Mouse (Mus musculus) mesoderm, embryonic 11.5 days (tissue): ENCODE results near the gene Itpr1.

Experiments used
- DNase-seq: peaks from one replicate; pipeline ENCODE4 v3.0.0-alpha.2; 2012; ENCODE audit warnings: low read depth, low spot score

Itpr1 gene

DNA sequence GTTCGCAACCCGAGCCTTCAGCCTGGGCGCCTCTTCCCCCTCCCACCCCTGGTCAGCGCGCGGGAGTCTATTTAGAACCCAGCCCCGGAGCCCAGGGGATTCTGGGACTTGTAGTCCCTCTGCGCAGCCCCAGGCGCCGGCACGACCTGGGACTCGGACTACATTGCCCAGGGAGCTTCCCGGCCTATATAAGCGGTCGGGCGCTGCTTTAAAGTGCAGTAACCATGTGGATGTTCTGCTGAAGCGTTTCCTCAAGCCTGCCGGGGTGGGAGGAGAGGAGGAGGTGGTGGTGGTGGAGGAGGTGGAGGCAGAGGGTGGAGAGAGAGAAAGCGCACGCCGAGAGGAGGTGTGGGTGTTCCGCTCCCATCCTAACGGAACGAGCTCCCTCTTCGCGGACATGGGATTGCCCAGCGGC is at the start of gene Itpr1:
Gene Itpr1 (plus strand): TSS at position 216 of the 415 bp plus-strand sequence.
- peak; percentile 98 for DNase-seq

DNA sequence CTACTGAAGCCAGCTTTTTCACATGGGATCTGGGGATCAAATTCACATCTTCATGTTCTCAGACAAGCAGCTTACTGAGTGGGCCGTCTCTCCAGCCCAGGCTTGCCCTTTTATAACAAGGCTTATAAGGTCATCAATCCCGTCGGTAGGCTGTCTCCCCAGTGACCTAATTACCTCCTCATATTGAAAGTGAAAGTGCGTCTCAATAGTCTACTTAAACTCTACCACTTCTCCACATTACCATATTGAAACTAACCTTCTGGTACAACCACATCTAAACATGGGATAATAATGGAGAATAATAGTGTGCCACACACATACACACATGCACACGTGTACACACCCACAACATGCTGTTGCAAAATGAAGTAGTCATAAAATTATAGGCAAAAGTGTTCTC is 48.0 kb upstream of the Itpr1 start:
- no peak for DNase-seq

DNA sequence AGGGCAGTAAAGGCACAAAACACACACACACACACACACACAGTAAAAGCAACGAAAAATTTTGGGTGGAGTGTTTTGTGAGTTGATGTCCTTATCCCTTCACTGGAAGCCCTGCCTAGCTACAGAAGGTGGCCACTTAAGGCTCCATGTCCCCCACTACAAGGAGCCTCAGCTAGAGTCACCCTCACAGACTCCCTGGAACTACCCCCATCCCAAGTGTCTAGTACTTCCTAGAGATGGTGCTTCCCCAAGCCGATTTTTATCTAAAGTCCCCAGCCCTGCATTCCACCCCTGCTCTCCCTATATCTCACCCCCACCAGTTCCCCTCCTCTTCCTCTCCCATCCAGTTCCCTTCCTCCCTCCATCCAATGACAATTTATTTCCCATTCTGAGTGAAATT is 47.3 kb upstream of the Itpr1 start:
- DNase-seq, result no peak

DNA sequence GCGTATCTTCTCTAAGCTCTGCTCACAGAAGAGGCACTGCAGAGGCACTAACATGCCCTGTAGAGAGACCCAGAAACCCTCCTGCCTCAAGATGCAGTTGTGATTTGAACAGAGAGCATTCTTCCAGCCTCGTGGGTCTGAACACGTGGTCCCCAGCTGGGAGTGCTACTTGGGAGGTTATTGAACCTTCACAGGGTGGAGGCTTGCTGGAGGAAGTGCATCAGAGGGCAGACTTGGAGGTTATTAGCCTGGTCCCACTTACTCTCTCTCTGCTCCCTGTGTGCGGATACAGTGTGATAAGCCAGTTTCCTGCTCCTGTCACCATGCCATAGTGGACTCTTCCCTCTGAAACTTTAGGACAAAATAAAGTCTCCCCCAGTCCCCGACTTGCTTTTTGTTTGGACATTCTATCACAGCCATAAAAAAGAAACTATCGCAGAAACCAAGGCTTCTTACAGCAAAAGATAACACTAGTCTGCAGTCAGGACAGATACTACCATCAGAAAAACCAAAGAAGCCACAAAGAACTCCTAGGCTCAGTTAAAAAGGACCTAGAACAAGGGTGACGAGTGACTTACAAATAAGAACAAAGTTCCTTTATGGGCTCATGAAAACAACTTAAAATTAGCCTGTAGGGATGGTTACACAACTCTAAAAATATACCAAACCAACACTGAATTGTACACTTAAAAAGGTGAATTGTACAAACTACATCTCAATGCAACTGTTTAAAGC is 44.8 kb upstream of the Itpr1 start:
- no peak for DNase-seq

DNA sequence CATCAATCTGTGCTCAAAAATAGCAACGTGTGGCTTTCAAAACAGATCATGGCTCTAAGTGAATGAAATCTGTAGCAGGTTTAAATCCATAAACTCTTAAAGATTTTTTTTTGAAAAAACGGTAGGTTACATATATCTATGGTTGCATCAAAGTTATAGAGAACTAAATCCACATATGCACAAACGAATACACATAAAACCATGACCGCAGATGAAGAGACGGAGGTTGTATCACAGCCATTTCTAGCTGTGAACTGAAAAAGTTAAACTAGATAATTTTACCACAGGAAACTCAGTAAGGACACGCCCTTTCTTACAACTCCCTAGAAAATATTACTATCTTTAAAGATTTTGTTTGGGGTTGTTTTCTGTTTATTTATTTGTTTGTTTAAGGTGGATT is 44.2 kb upstream of the Itpr1 start:
- DNase-seq, result no peak

DNA sequence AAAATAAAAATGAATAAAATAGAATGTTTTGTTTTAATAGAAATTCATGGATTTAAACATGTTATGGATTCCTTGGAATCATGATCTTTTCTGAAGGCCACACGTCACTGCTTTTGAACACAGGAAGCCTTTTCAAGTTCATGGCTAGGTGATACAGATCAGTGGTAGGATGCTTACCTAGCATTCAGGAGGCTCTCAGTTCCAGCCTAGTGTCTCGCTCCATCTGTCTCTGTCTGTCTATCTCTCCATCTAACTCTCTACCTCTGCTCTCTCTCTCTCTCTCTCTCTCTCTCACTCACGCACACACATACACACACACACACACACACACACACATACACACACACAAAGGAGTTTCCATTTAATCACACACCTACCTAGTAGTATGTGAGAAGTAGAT is 43.4 kb upstream of the Itpr1 start:
- DNase-seq, result no peak

DNA sequence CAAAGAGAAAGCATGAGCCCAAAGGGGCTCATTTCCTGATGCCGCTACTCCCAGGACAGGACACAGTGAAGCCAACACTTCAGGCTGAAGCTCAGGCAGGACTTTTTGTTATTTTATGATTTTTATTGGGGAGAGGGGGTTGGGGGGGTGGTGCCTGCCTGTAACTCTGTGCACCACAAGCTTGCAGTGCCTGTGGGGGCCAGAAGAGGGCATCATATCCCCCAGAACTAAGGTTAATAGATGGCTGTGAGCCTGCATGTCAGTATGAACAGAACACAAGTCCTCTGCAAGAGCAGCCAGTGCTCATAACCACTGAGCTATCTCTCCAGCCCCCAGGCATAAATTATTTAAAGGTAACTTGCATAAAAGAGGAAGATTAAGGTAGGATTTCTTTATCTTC is 40.7 kb upstream of the Itpr1 start:
- no peak for DNase-seq

DNA sequence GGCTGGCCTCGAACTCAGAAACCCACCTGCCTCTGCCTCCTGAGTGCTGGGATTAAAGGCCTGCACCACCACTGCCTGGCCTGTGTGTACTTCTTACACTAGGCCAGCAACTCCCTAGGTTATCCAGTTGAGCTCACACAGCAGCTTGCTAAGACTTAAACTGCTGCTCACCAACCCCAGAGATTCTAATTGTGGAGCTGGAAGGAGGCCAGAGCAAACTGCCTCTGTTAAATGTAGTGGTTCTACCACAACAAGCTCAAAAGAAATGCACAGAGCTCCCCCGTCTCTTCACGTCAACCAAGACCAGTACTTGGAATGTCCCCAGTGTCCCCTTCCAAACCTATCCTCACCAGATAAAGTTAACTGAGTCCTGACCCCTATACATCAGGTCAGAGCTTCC is 38.7 kb upstream of the Itpr1 start:
- DNase-seq, result no peak

DNA sequence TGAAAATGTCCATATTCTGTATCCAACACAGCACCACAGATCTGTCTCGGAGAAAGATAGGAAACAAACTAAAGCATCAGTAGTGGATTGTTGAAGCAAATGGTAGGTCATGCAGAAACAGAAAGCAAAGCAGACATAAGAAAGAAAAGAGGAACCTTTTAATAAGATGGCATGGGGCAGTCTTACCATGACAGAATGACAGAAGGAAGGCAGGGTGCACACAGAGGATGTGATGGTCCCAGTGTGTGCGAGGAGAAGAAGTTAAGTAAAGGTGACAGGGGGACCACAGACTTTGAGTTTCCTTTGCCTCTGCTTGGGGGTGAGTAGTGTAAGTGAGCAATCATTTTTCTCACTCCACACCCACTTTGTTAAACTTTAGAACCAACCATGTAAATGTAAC is 33.8 kb upstream of the Itpr1 start:
- no peak for DNase-seq

DNA sequence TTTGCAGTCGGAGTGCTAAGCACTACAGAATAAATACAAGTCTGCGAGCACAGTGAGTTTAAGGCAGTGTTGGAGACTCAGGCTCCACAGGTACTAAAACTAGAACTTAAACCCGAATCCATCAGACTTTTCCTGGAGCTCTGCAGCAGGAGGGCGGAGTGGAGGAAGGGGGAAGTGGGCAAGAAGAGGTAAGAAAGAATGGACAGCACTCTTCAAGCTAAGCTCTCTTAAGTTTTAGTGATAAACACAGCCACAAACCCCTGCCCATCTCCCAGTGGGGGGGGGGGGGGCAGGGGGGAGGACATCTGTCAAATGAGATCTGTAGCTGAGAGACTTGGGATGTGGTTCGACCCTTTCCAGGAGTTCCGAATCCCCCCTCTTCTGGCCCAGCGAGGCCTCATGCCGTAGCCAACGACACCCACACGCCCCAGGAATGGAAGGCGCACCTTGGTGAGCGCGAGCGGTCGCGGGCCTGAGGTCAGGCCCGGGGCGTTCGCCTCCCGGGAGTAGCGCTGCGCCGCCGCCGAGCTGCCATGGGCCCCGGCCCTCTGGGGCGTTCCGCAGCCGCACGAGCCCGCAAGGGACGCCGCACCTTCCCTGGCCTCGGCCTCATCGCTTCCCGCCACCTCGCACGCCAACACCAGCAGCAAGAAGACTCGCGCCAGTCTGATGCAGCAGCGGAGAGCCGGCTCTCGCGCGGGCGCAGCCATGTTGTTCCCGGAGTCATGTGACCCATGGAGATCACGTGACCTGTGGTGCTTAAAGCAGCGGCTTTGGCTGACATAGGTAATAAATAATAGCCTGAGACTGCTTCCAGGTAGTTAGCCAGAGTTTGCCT is 27.8 kb upstream of the Itpr1 start, which contains the start of gene Sumf1:
Gene Sumf1 (minus strand): TSS at position 736 of the 838 bp plus-strand sequence.
- peak; percentile 93 for DNase-seq

DNA sequence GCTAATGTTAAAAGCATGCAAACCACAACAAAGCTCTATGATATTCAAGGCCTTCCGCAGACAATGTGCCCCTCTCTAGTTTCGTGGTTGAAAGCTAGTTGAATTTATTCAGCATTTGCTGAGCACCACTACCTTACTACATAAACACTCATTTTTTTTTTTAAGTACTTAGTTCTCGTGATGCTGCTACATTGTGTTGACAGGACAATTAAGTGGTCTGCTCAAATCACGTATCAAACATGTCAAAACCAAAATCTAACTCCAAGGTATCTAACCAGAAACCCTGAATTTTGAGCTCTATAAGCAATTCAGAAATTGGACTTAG is 27.2 kb upstream of the Itpr1 start:
- DNase-seq, result no peak

DNA sequence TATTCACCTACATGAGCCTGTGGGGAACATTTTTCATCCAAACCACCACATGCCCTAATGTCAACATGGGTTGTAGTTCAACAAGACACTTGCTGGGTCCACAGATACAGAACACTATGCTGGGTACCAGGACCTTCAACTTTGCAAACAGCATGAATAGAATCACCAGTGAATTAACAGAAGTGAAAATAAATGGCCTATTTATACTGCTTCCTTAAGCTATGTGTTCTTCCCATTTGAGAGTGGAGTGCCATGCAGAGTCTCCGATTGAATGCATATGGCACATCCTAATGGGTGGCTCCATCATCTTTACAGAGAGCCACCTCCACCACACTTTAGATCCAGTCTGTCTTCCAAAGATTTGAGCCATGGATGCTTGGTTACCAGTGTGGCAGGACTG is 22.2 kb upstream of the Itpr1 start:
- DNase-seq, result no peak

DNA sequence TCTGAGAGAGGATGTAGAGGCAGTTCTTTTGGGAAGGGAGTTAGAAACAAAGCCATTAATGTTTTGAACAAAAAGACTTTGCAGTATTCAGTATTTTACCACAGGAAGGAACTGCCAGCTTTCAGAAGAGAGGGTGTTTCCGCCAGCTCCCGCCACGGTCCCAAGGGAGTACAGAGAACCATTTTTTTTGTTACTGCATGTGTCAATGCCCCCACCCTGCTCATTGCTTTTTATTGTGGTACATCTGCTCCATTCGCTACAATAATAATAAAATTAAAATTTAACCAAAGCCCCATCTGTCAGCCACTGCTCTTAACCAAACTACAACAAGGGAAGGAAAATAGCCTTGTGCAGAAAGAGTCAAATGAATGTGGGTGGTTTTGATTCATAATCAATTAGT is 20.3 kb upstream of the Itpr1 start:
- DNase-seq, result no peak

DNA sequence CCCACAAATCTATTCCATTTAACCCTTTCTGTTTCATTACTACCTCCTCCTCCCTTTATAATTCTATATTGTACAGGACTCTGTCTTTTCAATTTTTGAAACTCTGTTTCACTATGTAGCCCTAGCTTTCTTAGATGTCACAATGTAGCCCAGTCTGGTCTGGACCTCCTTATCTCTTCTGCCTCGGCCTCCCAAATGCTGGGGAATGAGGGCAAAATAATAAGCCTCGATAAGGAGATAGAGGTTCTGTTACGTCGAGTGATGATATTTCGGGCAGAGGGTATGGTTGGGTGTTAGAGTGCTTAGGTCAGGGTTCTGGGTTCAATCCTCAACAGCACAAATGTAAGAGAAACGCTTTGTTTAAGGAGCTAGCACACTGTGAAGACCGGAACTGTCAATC is 16.2 kb upstream of the Itpr1 start:
- no peak for DNase-seq

DNA sequence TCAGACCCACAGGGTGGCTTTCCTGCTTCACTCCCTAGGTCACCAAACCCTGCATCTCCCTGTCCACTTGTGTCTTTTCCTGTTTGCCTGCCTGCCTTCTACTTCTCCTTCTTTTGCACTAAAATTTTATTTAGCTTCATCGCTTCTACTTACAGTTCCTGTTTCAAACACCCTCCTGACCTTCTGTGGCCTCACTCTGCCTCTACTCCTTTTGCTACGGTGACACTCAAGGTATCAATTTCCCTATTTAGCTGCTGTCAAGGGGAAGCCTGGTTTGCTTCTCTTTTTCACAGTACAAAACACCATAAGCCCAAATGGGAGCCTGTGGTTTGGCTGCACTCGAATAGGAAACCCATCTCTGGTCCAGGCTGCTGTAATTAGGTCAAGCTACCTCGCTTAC is 15.8 kb upstream of the Itpr1 start:
- DNase-seq, result no peak

DNA sequence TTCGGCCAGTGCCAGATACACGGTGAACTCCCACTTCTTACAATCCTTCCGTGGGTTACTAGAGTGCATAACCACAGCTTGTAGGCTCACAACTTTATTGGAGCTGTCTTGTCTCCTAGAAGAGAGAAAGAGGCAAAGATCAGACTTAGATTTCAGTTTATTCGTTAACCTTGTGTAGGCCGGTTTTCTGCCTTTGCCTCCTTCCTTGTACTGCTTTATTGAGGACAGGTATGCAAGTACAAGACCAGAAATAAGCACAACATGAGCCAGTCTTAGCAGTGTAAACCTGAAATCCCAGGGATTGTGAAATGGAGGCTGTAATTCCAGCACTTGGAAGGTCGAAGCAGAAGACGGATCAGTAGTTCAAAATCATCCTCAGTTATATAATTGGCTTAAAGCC is 14.6 kb upstream of the Itpr1 start:
- DNase-seq, result no peak

DNA sequence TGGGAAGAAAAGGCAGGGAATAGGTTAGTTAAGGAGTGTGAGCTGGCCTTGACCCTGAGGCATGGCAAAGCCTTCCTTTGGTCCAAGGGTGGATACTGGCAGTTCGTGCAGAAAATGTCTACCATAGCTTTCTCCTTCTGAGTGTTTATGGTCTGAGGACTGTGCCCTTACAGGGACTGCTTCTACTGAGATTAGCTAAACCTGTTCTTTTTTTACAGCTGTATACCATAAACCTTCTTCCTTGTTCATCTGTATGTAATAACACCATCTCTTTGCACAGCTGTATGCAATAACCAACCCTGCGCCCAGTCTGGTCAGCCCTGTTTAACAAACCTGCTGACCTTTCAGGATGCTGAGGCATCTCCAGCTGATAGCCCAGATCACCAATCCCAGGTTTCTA is 8.6 kb upstream of the Itpr1 start:
- no peak for DNase-seq

DNA sequence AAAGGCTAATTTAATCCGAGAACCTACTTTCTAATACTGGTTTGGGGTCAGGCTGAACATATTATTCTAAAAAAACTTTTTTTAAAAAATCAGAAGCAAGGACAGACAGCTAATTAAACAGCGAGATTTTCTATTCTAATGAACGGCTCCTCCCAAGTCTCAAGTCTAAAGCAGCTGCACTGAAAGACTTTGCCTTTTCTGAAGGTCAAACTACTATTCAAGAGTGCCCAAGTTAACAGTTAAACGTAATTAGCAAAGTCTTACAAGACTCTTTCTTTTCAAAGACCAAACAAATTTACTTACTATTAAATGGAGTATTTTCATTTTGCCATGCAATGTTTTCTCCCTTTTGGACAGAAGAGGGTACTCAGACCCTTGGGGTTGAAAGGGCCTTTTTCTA is 6.8 kb upstream of the Itpr1 start:
- DNase-seq, result no peak

DNA sequence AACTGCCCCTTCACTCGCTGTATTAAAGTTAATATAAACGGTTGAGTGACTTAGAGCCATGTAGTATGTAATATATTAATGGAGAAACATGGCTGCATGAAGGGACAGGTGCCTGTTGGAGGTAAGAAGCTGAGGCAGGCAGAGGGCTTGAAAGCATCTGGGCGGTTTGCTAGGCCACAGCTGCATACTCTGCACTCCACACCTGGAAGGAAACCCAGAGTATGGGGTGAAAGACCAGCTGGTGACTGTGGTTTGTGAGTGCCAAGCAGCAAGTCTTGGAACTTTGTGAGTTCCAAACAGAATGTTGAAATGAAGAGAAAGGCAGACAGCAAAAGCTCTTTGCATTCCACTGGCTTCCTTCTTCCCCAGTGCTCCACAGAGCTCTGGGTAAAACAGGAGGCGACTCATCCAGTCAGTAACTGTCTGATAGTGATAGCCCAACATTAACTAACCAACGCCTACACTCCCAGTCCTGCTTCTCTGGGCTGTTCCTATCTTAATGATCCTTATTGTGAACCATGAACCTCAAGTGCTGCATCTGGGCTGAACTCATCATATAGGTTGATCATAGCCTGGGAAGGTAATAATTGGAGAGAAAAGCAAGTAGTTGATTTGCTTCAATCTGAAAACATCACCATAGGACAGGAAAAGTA is 5.9 kb upstream of the Itpr1 start:
- DNase-seq, result no peak

DNA sequence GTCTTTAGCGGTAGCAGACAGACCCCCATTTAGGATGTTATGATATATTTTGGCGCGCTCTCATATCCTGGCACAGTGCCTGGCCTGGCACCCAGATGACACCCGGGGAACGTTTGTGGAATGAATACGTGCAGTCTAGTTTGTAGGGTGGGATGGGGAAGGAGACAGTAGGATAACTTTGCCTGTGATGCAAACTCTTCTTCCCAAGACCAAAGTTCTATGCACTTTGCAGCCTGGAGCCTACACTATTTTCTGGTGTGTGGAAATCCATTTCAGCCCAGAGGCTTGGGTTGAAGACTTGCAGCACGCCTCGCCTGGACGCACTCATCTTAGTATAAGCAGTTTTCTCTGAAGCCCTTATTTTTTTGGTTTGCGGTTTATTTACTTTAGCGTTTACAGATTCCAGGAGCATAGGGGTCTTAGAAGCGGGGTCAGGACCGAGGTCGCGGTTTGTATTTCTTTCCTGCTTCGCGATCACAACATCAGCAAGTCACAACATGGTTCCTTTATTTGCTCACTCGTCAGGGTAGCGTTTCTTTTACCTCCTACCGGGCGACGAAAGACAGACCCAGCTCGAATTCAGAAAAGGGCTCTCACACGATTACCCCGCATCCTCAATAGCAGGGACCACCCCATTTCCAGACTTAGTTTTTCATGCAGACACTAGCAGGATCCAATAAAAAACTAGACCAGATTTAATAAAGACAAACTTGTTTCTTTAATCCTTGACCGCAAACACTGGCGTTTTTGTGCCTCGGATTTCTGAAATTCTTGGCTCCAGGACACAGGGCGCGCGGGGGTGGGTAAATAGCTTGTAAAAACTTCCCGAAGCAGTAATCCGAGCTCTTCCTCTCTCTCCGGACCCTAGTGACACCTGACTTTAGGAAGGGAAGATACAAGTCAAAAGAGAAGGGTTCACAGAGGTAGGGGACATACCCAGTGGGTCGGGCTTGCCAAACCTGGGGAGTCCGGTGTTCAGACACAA is 708 bp upstream of the Itpr1 start:
- DNase-seq, result peak; percentile 51

DNA sequence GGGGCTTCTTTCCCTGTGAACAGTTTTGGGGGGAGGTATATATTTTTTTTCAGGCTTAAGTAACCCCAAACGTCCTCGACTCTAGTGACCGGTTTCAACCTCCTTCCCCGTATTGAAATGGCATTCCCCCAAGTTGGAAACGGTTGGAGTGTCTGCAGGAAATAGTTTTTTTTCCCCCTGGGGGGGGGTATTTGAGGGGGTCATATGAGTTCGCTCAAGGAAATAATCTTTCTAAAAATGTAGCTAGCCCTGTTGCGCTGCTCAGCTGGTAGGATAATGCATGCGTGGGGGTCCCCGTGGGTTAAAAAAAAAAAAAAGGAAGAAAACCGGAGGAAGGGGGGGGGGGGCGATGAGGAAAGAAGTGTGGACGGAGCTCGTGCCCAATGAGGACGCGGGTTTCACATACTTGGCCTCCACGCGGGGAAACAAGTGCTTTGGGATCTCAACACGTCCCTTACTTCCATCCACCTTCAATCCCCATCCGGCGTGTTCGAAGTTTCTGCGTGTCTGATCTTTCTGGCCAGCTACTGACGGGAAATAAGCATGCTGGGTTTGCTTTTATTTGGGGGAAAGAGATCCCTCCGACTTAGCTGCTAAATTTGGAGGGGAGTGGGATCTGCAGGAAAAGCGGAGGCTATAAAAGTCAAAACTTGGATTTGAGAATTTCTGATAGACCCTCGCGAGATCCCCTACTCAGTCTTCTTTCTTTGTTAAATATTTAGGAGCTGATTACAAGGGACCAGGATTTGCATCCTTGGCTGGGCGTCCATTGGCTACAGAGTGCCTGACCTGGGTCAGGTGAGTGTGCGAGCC is 791 bp downstream of the Itpr1 start:
- no peak for DNase-seq
